Mouse (Mus musculus): ENCODE data around the gene Pklr.

Pklr gene

DNA sequence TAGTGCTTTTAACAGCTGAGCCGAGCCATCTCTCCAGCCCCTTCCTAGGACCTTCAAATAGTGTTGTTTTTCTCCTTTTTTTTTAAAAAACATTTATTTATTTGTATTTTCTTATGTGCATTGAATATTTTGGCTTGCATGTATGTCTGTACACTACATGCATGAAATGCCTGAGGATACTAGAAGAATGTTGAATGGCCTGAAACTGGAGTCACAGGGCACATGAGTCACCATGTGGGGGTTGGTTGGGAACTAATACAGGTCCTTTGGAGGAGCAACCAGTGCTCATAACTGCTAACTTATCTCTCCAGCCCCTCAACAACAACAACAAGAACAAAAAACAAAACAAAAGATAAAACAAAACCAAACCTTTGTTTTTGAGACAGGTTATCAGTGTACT, 27.2 kb downstream of the Pklr start:
- in situ Hi-C loops (cut with MseI, MboI), result no loop called here

DNA sequence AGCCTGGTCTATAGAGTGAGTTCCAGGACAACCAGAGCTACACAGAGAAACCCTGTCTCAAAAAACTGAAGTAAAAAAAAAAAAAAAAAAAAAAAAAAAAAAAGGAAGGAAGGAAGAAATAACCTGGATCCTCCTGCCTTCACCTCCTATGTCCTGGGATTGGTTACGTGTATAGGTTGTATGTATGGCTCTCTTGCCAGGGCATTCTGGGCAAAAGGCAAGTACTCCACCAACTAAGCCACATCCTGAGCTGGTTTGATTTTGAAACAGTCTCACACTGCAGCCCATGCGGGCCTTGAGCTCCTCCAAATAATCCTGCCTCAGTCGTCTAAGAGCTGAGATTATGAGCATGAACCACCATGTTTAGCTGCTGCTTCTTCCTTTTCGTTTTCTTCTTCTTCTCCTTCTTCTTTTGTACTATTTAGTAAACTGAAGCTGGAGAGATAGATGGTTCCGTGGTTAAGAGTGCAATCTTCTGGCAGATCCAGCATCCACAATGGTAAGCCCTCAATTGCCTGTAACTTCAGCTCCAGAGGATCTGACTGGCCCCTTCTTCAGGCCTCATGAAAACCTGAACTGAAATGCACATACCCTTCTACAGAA, 27.8 kb downstream of the Pklr start:
- in situ Hi-C loops (cut with MseI, MboI), result no loop called here

DNA sequence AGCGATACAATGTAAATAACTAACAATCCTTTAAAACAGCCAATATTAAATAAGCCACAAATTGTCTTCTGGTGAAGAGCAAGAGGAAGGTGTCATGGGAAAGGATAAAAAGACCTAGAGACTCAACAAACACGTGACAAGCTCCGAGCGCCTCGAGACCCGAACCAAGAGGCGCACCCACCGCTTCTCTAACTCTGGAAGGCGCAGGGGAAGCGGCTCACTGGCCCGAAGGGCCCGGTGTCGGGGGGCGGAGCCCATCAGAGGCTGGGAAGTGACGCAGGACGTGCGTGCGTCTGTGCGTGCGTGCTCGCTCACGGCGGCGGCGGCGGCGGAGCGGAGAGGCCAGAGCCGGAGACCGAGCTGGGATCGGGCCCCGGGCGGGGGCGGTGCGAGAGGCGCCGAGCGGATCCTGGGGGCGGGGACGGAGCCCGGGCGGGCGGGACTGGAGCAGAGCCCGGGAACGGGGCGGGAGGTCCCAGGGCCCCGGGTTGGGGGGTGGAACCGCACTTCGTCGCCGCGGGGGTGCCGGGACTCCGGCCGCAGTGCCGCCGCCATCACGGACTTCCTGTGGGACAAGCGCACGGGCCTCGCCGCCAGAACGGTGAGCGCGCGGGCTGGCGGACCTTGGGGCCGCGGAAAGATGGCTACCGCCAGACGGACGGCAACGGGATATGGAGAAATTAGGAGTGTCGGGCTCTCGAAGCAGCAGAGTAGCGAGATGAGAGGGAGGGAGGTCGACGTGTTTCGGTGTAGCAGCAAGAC, 28.7 kb downstream of the Pklr start, which contains the start of gene Clk2:
Gene Clk2 (plus strand): TSS at position 290 of the 762 bp plus-strand sequence.
- in situ Hi-C loops (cut with MseI, MboI), result no loop called here

DNA sequence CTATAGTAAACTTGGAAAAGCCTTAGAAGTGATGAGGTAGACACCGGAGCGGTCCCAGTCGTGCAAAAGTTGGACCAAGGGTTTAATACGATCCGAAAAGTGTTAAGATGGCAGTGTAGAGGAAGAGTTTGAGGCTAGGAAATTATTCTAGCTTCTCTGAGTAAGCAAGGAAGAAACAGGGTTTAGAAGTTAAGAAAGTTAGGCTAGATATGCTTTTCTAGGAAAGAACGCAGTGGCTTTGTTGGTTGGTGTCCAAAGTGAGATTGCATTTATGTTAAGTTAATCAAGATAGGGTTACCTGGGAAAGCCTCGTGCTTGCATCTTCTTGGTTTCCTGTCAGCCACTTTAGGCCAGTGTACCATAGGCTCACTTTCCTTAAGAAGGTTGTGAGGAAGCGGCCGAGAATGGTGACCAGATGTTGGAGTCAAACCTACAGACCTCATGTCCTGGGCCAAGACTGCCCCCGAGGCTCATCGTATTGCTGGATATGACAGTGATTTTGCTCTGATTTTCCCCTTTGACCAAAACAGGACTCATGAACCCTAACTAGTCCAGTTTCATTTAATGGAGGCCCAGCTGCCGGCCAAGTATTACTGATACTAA, 29.4 kb downstream of the Pklr start:
- in situ Hi-C loops (cut with MseI, MboI), result no loop called here

DNA sequence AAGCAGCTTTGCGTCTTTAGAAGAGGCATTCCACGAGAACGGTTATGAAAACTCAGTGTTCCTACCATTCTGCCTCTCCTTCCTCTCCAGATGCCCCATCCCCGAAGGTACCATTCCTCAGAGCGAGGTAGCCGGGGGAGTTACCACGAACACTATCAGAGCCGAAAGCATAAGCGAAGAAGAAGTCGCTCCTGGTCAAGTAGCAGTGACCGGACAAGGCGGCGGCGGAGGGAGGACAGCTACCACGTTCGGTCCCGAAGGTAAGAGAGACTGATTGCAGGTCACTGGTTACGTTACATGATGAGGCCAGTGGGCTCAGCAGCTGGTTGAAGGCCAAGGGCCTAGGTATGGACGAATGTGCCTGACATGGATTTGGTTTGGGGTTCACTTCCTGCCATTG, 31.0 kb downstream of the Pklr start:
- in situ Hi-C loops (cut with MseI, MboI), result no loop called here

DNA sequence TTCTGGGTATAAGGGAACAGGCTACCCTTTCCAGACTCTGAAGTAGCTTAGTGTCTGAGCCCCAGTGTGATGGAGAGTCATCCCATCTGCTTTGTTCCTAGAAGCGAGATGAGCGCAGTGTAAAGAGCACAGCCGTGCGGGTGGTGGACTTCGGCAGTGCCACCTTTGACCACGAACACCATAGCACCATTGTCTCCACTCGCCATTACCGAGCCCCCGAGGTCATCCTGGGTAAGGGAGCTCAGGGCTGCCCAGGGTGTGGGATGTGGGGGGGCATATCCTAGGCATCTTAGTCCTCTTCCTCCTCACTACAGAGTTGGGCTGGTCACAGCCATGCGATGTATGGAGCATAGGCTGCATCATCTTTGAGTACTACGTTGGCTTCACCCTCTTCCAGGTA, 38.9 kb downstream of the Pklr start:
- in situ Hi-C loops (cut with MseI, MboI), result no loop called here

DNA sequence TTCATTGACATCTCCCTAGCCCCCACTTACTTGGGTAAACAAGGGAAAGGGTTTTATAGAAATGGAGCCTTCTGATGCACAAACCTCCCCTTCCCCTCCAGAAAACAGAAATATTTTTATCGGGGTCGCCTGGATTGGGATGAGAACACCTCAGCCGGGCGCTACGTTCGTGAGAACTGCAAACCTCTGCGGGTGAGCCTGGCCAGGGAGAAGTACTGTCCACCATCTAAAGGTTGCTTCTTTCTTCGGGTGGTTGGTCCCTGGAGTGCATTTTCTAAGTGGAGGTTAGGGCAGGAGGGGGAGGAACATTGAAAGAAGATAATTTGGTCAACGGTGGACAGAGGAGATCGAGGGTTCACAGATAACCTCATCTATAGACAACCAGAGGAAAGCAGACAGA, 39.6 kb downstream of the Pklr start:
- in situ Hi-C loops (cut with MseI, MboI), result no loop called here

DNA sequence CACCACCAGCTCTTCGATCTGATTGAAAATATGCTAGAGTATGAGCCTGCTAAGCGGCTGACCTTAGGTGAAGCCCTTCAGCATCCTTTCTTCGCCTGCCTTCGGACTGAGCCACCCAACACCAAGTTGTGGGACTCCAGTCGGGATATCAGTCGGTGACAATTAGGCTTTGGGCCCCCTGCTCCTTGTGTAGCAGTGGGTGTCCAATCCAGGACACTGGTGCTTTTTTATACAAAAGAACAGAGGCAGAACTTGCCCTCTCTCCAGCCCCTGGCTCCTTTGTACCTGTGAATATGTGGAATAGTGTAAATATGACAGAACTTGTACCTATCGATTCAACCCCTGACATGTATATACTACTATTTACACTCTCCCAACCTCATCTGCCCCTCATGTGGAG, 40.5 kb downstream of the Pklr start:
- in situ Hi-C loops (cut with MseI, MboI), result no loop called here

DNA sequence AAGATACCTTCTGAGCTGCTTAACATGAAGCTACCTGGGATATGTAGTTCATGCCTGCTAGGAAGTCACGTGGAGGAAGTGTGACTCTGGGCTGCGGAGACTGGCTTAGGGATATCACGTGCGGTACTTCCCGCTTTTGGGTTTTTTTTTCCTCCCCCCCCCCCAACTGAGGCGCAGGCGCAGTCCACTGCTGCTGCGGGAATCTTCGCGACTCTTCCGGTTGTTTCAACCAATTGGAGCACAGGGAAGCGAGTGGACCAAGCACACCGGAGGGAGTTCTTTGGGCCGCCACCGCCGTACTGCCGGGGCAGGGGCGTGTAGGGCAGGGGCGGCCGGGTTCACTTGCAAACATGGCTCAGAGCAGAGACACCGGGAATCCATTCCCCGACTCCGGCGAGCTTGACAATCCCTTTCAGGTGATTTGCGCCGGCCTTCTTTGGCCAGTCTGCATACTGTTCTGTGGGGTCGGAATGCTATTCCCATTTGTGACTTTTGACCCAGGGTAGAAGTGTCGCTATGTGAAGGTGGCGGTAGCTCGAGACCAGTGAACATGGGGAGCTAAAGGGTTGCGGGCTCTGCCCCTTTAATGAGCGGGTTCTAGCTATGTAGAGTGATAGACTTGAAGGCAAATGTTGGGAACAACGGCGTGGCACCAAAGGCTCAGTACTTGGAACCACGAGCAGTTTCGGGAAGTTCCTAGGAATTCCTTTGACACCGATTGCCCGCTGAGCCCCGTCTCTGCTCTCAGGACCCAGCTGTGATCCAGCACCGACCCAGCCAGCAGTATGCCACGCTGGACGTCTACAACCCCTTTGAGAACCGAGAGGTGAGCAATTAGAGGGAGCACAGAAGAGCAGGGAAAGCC, 41.5 kb downstream of the Pklr start, which contains the start of gene Scamp3:
Gene Scamp3 (plus strand): TSS at position 232 of the 865 bp plus-strand sequence.
- in situ Hi-C loops (cut with MseI, MboI), result no loop called here

DNA sequence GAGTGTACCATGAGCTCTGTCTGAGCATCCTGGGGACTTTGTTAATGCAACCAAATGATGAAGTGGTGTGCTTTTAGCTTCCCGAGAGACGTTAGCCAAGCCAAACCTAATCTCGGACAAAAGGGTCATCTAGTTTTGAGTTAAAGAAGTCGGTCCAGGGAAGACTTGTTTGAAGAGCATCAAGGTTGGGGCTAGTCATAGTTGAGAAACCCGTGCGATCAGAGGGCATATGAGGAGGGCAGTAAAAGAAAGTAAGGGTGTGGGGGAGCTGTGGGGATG, 42.1 kb downstream of the Pklr start:
- in situ Hi-C loops (cut with MseI, MboI), result no loop called here

DNA sequence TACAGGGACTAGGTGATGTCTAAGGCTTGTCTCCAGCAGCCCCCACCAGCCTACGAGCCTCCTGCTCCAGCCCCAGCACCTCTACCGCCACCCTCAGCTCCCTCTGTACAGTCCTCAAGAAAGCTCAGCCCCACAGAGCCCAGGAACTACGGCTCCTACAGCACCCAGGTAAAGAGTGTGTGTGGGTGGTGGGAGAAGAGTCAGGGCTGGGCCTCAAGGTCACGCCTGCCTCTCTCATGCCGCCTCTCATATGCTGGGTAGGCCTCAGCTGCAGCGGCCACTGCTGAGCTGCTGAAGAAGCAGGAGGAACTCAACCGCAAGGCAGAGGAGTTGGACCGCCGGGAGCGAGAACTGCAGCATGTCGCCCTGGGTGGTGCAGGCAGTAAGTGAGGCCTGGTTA, 43.1 kb downstream of the Pklr start:
- in situ Hi-C loops (cut with MseI, MboI), result no loop called here

DNA sequence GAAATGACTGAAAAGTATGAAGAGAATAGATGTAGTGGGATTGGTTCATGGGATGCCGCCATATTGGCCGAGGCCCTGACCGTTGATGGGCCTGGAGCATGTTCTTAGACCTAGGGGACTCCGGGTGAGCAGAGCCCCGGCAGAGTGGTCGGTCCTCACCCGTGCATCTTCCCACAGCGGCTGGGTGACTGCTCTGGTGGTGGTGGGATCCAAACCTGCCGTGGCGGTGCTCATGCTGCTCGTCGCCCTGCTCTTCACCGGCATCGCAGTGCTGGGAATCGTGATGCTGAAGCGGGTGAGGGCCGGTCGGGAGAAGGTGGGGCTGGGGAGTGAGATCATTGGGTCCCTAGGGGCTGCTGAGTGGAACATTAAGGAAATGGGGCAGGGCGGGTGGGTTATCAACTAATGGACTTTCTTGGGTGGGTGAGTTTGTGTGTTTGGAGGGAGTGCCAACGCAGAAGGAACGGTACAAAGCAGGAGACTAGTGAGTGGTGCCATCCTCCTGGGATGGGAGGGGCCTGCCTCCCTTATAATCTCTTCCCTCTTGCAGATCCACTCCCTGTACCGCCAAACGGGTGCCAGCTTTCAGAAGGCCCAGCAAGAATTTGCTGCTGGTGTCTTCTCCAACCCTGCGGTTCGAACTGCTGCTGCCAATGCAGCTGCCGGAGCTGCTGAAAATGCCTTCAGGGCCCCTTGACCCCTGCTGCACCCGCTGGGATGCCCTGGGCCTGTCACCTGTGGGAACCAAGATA, 46.0 kb downstream of the Pklr start:
- in situ Hi-C loops (cut with MseI, MboI), result no loop called here

DNA sequence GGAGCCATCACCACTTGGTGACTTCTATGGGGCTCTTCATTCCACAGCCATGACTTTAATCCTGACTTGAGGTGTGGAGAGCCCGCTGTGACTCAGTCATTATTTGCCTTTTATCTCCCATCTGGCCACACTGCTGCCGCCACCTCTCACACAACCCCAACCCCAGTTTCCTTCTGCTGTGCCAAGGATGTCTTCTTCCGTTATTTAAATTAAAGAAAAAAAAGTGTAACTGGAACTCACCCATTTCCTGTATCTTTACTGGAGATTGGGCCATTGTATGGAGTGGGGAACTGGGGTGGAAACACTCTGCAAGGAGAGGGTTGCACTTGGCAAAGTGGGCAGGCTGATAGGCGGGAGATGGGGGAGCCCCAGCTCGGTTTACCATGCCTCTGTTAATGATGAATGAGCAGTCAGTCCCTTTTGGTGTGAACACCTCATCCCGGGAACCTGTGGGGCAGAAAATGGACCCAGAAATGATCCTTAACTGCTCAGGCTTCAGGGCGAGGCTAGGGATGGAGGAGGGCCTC, 46.7 kb downstream of the Pklr start:
- in situ Hi-C loops (cut with MseI, MboI), result no loop called here

DNA sequence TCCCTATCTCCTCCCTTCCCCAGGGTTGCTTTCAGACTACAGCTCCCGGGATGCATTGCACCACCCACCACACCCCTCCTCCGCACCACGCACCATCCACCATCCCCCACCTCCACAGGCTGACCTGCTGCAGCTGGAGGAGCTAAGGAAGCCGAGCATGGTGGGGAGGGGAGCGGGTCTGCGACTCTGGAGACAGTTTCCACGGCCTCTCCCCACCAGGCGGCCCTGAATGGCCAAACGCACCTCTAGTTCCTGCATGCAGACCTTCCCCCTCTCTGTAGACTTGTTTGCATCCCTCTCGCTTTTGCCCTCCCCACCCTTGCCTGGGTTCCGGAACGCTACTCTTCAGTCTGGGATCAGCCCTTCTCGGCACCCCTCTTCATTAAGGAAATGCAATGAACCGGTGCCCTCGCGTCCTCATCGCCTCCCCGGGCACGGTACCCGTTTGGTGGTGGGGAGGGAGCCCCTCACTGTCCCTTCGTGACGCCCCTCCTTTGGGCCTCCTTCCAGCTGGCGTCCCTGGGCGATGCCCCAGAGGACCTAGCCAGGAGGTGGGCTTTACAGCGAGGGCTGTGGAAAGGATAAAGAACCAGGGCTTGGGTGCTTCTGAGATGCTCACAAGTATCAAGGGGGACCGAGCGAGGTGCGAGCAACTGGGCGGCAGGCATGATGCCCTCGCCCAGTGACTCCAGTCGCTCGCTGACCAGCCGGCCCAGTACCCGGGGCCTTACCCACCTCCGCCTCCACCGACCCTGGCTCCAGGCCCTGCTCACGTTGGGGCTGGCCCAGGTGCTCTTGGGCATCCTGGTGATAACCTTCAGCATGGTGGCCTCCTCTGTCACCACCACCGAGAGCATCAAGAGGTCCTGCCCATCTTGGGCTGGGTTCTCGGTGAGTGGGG, 47.4 kb downstream of the Pklr start, which contains the start of gene Fam189b:
Gene Fam189b (plus strand): TSS at position 86 of the 901 bp plus-strand sequence.
- in situ Hi-C loops (cut with MseI, MboI), result no loop called here

DNA sequence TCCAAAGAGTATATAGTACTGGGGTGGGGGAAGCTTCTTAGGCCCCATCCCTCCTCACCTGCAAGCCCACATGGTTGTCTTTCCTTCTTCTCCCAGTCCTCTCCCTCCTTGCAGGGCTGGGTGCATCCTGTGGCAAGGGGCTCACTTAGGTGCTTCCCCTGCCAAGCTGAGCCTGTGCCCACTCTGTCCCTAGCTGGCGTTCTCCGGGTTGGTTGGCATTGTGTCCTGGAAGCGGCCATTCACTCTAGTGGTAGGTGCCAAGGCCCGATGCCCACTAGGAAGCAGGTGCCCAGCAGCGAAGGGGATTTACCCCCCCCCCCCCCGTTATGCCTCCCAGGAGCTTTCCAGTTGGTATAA, 48.0 kb downstream of the Pklr start:
- in situ Hi-C loops (cut with MseI, MboI), result no loop called here

DNA sequence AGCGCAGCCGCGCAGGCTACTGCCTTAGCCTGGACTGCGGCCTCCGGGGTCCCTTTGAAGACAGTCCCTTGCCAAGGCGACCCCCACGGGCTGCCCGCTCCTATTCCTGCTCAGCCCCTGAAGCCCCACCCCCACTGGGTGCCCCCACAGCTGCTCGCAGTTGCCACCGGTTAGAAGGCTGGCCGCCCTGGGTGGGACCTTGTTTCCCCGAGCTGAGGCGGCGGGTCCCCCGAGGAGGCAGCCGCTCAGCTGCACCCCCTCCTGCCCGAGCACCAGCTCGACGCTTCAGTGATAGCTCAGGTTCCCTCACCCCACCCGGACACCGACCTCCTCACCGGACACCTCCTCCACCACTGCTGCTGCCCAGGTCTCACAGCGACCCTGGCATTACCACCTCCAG, 51.3 kb downstream of the Pklr start:
- in situ Hi-C loops (cut with MseI, MboI), result no loop called here

DNA sequence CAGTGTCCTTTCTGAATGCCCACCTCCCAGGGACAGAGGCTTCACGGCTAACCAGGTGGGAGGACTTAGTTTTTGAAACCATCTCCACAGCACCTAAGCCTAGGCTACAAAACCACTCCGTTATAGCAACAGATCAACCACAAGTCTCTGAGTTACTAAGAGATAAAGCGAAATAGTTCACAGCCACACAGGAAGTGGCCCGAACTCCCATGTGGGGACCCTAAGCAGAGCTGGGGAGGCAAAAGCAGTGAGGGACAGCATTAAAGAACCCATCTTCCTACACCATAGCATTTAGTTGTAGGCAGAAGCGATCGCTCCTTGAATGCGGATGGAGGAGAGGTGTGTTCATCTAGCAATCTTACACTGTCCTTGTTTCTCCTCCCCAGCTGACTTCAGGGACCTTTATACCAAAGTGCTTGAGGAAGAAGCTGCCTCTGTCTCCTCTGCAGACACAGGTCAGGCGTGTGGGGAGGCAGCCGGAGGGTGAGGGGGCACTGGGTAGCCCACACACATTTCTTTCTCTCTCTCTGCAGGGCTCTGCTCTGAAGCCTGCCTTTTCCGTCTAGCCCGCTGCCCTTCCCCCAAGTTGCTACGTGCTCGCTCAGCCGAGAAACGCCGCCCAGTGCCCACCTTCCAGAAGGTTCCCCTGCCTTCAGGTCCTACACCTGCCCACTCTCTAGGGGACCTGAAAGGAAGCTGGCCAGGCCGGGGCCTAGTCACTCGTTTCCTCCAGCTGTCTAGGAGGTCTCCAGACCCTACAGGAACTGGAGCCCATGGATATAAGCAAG, 51.9 kb downstream of the Pklr start:
- in situ Hi-C loops (cut with MseI, MboI), result no loop called here

DNA sequence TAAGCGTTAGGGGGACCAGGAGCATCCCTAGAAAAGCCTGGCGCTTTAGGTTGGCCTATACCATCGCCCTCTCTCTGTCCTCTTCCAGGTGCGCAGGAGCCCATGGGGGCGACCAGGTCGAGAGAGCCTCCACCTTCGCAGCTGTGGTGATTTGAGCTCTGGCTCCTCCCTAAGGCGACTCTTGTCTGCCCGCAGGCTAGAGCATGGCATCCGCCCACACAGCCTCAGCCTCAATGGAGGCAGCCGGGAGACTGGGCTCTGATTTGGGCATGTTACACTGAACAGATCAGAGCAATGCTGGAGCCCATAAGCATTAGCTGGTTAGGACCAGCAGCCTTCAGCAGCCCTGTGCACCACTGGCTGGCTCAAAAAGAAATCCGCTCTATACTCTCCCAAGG, 52.5 kb downstream of the Pklr start:
- in situ Hi-C loops (cut with MseI, MboI), result no loop called here

DNA sequence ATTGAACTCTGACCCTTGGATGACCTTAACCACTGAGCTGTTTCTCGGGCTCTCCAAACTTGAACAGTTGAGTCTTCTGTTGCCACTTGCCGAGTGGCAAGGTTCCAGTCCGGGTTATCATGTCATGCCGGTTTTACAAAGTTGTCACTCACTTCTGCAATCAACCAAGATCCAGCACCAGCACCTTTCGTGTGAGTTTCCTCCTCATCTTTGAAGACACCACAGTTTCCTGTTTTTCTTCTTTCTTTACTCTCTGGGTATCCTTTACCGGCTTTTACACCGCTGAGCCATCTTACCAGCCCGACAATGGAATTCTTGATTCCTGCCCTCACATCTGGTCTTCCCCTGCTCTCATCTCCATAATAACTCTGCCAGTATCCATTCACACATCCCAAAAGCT, 54.5 kb downstream of the Pklr start:
- in situ Hi-C loops (cut with MseI, MboI), result no loop called here

DNA sequence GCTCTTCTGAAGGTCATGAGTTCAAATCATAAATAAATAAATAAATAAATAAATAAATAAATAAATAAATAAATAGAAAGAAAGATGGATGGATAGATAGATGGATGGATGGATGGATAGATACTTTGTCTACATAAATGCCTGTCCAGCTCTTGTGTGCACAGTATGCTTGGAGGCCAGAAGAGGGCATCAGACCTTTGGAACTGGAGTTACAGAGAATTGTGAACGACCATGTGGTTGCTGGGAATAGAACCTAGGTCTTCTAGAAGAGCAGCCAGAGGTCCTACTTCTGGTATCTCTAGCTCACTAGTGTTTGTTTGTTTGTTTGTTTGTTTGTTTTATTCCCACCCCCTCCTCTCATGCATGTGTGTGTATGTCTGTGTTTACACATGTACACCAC, 57.4 kb downstream of the Pklr start:
- in situ Hi-C loops (cut with MseI, MboI), result no loop called here
